8 mouse cellular contexts compared by ENCODE assay signal in genomic region chr19:5923990-5924712, GRCm38 (mm10). TPM values are rescaled to one million over a fixed set of nuclear protein-coding genes. Genes with fewer than 3 reads are reported as not detected.
A peak's percentile ranks its signal among the peaks of the same experiment; 100 is the strongest.
DNase-seq lines count a peak whose midpoint lies in the region; ATAC-seq lines count a peak whose summit lies in the region.

No protein-coding gene starts in this region.

- peak overlapping the region; percentile 68 for H3K4me2 ChIP-seq in hindbrain, embryonic 16.5 days (ENCODE audit: low read length)

- peak; percentile 84 for ATAC-seq in hindbrain, embryonic 16.5 days

- H3K9me3 ChIP-seq in hindbrain, embryonic 16.5 days (ENCODE audit: control insufficient read depth, low read length) = no peaks in the 10 kb centered on the region

- no peaks in the 10 kb centered on the region for H3K36me3 ChIP-seq in hindbrain, embryonic 16.5 days (ENCODE audit: control insufficient read depth, insufficient read depth, low read length)
- no peaks in the 10 kb centered on the region for H3K36me3 ChIP-seq in macrophage (ENCODE audit: inconsistent target)

- peak; percentile 92 for DNase-seq in ZHBTc4 (ENCODE audit: low read depth, low spot score)
- peak; percentile 92 to 97 for DNase-seq in cerebellum, postnatal 4 days (ENCODE audit: low spot score in 2 of 2)
- peak; percentile 93 for DNase-seq in gastrocnemius, adult 18-20 months (ENCODE audit: low spot score)
- DNase-seq in left cerebral cortex, adult 18-20 months (ENCODE audit: low spot score in 2 of 2) = peak; percentile 89 to 94
- peak; percentile 88 for DNase-seq in right cerebral cortex, adult 18-20 months
- DNase-seq in urinary bladder, adult 2 months (ENCODE audit: low spot score) = peak; percentile 75

- H3K4me1 ChIP-seq in hindbrain, embryonic 16.5 days (ENCODE audit: control insufficient read depth, insufficient read depth, low read depth, low read length) = peaks cover 23% of the 10 kb centered on the region

- peak overlapping the region; percentile 83 for H3K27ac ChIP-seq in hindbrain, embryonic 16.5 days (ENCODE audit: low read depth, low read length)
- H3K27ac ChIP-seq in macrophage = no peak overlapping the region

- H3K9ac ChIP-seq in hindbrain, embryonic 16.5 days (ENCODE audit: low read depth, low read length) = peak overlapping the region; percentile 73

- peak overlapping the region; percentile 62 for H3K4me3 ChIP-seq in hindbrain, embryonic 16.5 days (ENCODE audit: low read length)
- peak overlapping the region; percentile 40 for H3K4me3 ChIP-seq in macrophage (ENCODE audit: inconsistent target)

- no peaks in the 10 kb centered on the region for H3K79me2 ChIP-seq in macrophage (ENCODE audit: inconsistent target)

- H3K27me3 ChIP-seq in hindbrain, embryonic 16.5 days (replicated peaks; ENCODE audit: control insufficient read depth, insufficient read depth, low read length) = no peaks in the 10 kb centered on the region

- WGBS in hindbrain, embryonic 16.5 days = under 1% methylated on average over 38 of the region's 38 CpGs
- under 1% methylated on average over 38 of the region's 38 CpGs for WGBS in macrophage (ENCODE audit: missing documents)

RNA-seq across cellular contexts. Expression of gene Cdc42ep2, which starts 0.5 kb away (rescaled TPM):
- total RNA-seq in gastrocnemius, adult 18-20 months (2021) = 10 to 100 TPM in 1 of 2 experiments, 1 to 10 TPM in 1; 8.9 to 11.2 TPM
- 22.2 and 23.4 TPM in 2 replicates for polyA plus RNA-seq in hindbrain, embryonic 16.5 days (2015; fragmentation: Nextera tagmentation; extraction: Ambion mirVana)
- 1 to 10 TPM; 4.7 to 5.4 TPM for total RNA-seq in left cerebral cortex, adult 18-20 months (2021)
- 10 to 100 TPM in 18 of 26 experiments, 1 to 10 TPM in 8; 1.4 to 54.4 (median 20.2) TPM for total RNA-seq in macrophage (2018; cell fraction: chromatin; rRNA removed)
- 10 to 100 TPM in 15 of 26 experiments, 1 to 10 TPM in 11; 2.5 to 82.6 (median 12.6) TPM for total RNA-seq in macrophage (2018; cell fraction: cytosol; rRNA removed)
- 10 to 100 TPM in 18 of 26 experiments, 1 to 10 TPM in 8; 2.4 to 66.7 (median 20.1) TPM for total RNA-seq in macrophage (2018; cell fraction: nucleus; rRNA removed)
- polyA plus RNA-seq in macrophage (2018) = 1.2 to 3.4 TPM (median 1.7 TPM) in 3 replicates
- 22.9 and 26.2 TPM in 2 replicates for polyA plus RNA-seq in urinary bladder, adult 2 months (2012; rRNA removed)

RNA-seq across cellular contexts. Expression of gene Dpf2, which starts 11.3 kb away (rescaled TPM):
- total RNA-seq in gastrocnemius, adult 18-20 months (2021) = 10 to 100 TPM; 76.3 to 85.1 TPM
- 94.0 and 117 TPM in 2 replicates for polyA plus RNA-seq in hindbrain, embryonic 16.5 days (2015; fragmentation: Nextera tagmentation; extraction: Ambion mirVana)
- 100 to 1,000 TPM in 1 of 2 experiments, 10 to 100 TPM in 1; 90.1 to 102 TPM for total RNA-seq in left cerebral cortex, adult 18-20 months (2021)
- total RNA-seq in macrophage (2018; cell fraction: chromatin; rRNA removed) = 100 to 1,000 TPM; 120 to 363 (median 230) TPM
- total RNA-seq in macrophage (2018; cell fraction: cytosol; rRNA removed) = 10 to 100 TPM; 47.8 to 94.3 (median 66.1) TPM
- total RNA-seq in macrophage (2018; cell fraction: nucleus; rRNA removed) = 100 to 1,000 TPM in 25 of 26 experiments, 10 to 100 TPM in 1; 95.7 to 252 (median 134) TPM
- 53.9 to 215 TPM (median 57.4 TPM) in 3 replicates for polyA plus RNA-seq in macrophage (2018)
- 87.5 and 102 TPM in 2 replicates for polyA plus RNA-seq in urinary bladder, adult 2 months (2012; rRNA removed)

RNA-seq across cellular contexts. Expression of gene Tigd3, which starts 30.2 kb away (rescaled TPM):
- total RNA-seq in gastrocnemius, adult 18-20 months (2021) = under 1 TPM; 0.21 TPM
- polyA plus RNA-seq in hindbrain, embryonic 16.5 days (2015; fragmentation: Nextera tagmentation; extraction: Ambion mirVana) = 10.0 and 10.2 TPM in 2 replicates
- 1 to 10 TPM; 4.1 to 4.2 TPM for total RNA-seq in left cerebral cortex, adult 18-20 months (2021)
- 1 to 10 TPM; 1.4 to 4.4 (median 2.5) TPM for total RNA-seq in macrophage (2018; cell fraction: chromatin; rRNA removed)
- total RNA-seq in macrophage (2018; cell fraction: cytosol; rRNA removed) = under 1 TPM in 24 of 26 experiments, not detected in 2; 0.07 to 0.34 (median 0.16) TPM
- total RNA-seq in macrophage (2018; cell fraction: nucleus; rRNA removed) = 1 to 10 TPM in 25 of 26 experiments, under 1 TPM in 1; 0.81 to 6.3 (median 2.3) TPM
- polyA plus RNA-seq in macrophage (2018) = 0.16 to 0.59 TPM (median 0.16 TPM) in 3 replicates
- polyA plus RNA-seq in urinary bladder, adult 2 months (2012; rRNA removed) = 0.69 and 0.87 TPM in 2 replicates

RNA-seq across cellular contexts. Expression of gene Pola2, which starts 39.9 kb away (rescaled TPM):
- 1 to 10 TPM; 6.2 to 8.7 TPM for total RNA-seq in gastrocnemius, adult 18-20 months (2021)
- polyA plus RNA-seq in hindbrain, embryonic 16.5 days (2015; fragmentation: Nextera tagmentation; extraction: Ambion mirVana) = 22.4 and 26.6 TPM in 2 replicates
- total RNA-seq in left cerebral cortex, adult 18-20 months (2021) = 1 to 10 TPM; 4.9 to 5.0 TPM
- total RNA-seq in macrophage (2018; cell fraction: chromatin; rRNA removed) = 10 to 100 TPM; 40.0 to 87.8 (median 68.5) TPM
- 10 to 100 TPM in 24 of 26 experiments, 1 to 10 TPM in 2; 8.9 to 16.9 (median 13.9) TPM for total RNA-seq in macrophage (2018; cell fraction: cytosol; rRNA removed)
- 10 to 100 TPM; 25.2 to 94.1 (median 39.9) TPM for total RNA-seq in macrophage (2018; cell fraction: nucleus; rRNA removed)
- 14.2 to 24.9 TPM (median 20.1 TPM) in 3 replicates for polyA plus RNA-seq in macrophage (2018)
- 32.8 and 41.0 TPM in 2 replicates for polyA plus RNA-seq in urinary bladder, adult 2 months (2012; rRNA removed)

RNA-seq across cellular contexts. Expression of gene Slc25a45, which starts 46.5 kb away (rescaled TPM):
- under 1 TPM; 0.59 to 0.90 TPM for total RNA-seq in gastrocnemius, adult 18-20 months (2021)
- polyA plus RNA-seq in hindbrain, embryonic 16.5 days (2015; fragmentation: Nextera tagmentation; extraction: Ambion mirVana) = 2.2 and 2.6 TPM in 2 replicates
- 1 to 10 TPM; 2.3 to 3.2 TPM for total RNA-seq in left cerebral cortex, adult 18-20 months (2021)
- total RNA-seq in macrophage (2018; cell fraction: chromatin; rRNA removed) = 100 to 1,000 TPM in 13 of 26 experiments, 10 to 100 TPM in 11, 1 to 10 TPM in 2; 8.2 to 252 (median 93.8) TPM
- 10 to 100 TPM; 23.1 to 86.6 (median 55.7) TPM for total RNA-seq in macrophage (2018; cell fraction: cytosol; rRNA removed)
- total RNA-seq in macrophage (2018; cell fraction: nucleus; rRNA removed) = 100 to 1,000 TPM in 15 of 26 experiments, 10 to 100 TPM in 11; 18.0 to 263 (median 107) TPM
- 44.6 to 74.8 TPM (median 53.2 TPM) in 3 replicates for polyA plus RNA-seq in macrophage (2018)
- polyA plus RNA-seq in urinary bladder, adult 2 months (2012; rRNA removed) = 19.2 and 25.1 TPM in 2 replicates
